Mouse (Mus musculus) heart, embryonic 15.5 days (tissue): ENCODE data around the gene Slc35f6. TPM values are rescaled to one million over a fixed set of nuclear protein-coding genes. Genes with fewer than 3 reads are reported as not detected.

ENCODE experiments used
- ATAC-seq: fragments of 200-750 bp; cut with Nextera tagmentation; replicated peaks from 2 replicates; pipeline ENCODE4 v1.8.0; 2017; ENCODE audit warnings: low read depth, moderate TSS enrichment; ENCODE audit not compliant: insufficient number of reproducible peaks, insufficient read depth, low FRiP score
- H3K27ac ChIP-seq: fragments of 300-500 bp; sonication (generic); 2 replicates; pipeline ENCODE4 v1.5.1; 2015; ENCODE audit warnings: mild to moderate bottlenecking, inconsistent platforms
- H3K27me3 ChIP-seq: fragments of 300-500 bp; sonication (generic); 2 replicates; pipeline ENCODE4 v1.6.1; 2015; ENCODE audit warnings: inconsistent platforms
- H3K36me3 ChIP-seq: fragments of 300-500 bp; sonication (generic); 2 replicates; pipeline ENCODE4 v1.6.1; 2015; ENCODE audit warnings: mild to moderate bottlenecking, inconsistent platforms
- H3K4me1 ChIP-seq: fragments of 300-500 bp; sonication (generic); replicated peaks from 2 replicates; pipeline ENCODE4 v1.6.1; 2015; ENCODE audit warnings: inconsistent platforms
- H3K4me2 ChIP-seq: fragments of 300-500 bp; sonication (generic); 2 replicates; pipeline ENCODE4 v1.6.1; 2015; ENCODE audit warnings: inconsistent platforms, mild to moderate bottlenecking, moderate library complexity
- H3K4me3 ChIP-seq: fragments of 300-500 bp; sonication (generic); 2 replicates; pipeline ENCODE4 v1.5.1; 2015; ENCODE audit warnings: mild to moderate bottlenecking, inconsistent platforms
- H3K9ac ChIP-seq: fragments of 300-500 bp; sonication (generic); 2 replicates; pipeline ENCODE4 v1.6.1; 2015; ENCODE audit warnings: mild to moderate bottlenecking, inconsistent platforms
- H3K9me3 ChIP-seq: fragments of 300-500 bp; sonication (generic); replicated peaks from 2 replicates; pipeline ENCODE4 v1.6.1; 2016; ENCODE audit warnings: inconsistent platforms
- WGBS: fragments of 180-500 bp; shearing (Covaris S2); methylation state at CpG from one replicate; pipeline ENCODE4 v1.1.7; 2015; ENCODE audit warnings: mixed read lengths; 5-methylcytosine and 5-hydroxymethylcytosine counted together
- polyA plus RNA-seq: library from polyadenylated mRNA; unstranded; fragments of >200 nt; fragmentation: Nextera tagmentation; extraction: Ambion mirVana; gene quantifications from 2 replicates; pipeline ENCODE4 v1.2.1, GENCODE M21; 2015

Gene Slc35f6
- polyA plus RNA-seq: 22.2 and 28.2 TPM in 2 replicates

DNA sequence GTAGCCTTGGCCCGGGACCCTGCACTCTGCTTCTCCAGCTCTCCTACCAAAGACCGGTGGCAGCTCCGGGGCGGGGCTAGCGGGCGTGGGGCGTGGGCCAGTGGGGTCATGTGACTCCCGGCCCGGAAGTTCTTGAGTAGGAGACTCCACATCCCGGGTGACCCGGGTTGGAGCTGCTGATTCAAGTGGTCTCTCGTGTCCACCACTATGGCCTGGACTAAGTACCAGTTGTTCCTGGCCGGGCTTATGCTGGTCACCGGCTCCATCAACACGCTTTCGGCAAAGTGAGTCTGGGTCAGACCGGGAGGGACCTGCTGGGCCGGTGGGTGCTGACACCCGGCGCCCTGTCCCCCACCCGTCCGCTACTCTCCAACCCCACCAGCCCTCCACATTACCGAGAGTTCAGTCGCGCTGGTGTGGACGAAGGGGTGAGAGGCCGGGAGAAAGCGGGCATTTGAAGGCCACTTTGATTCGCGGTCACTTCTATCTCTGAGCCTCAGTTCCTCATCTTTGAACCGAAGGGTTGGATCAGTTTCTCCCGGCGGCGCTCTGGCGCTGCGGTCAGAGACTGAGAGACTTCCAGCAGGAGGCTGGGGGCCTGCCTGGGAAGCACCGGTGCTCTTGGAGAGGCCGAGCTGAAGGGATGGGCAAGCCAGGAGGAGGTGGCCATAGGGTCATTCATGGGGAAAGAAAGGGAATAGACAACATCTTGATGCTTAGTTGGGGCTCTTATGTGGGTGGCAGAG is at the start of gene Slc35f6:
Slc35f6 (plus strand) TSS at position 119 of the 746 bp plus-strand sequence.
- Histone ChIP-seq H3K4me1 (peaks cover 37% of the 10 kb centered on the region), H3K36me3 (0 out of 2 replicates have a peak, but pooled peaks cover 3% of the 10 kb centered on the region), H3K9me3 (no peaks in the 10 kb centered on the region), H3K9ac (peak within 1 kb of the TSS; percentile 77), H3K4me2 (peak within 1 kb of the TSS; percentile 86), H3K27ac (peak within 1 kb of the TSS; percentile 71), H3K4me3 (peak within 1 kb of the TSS; percentile 88), H3K27me3 (no peaks in the 10 kb centered on the region)
- peak; percentile 88 for ATAC-seq
- under 1% methylated on average over 38 of the region's 38 CpGs for WGBS

DNA sequence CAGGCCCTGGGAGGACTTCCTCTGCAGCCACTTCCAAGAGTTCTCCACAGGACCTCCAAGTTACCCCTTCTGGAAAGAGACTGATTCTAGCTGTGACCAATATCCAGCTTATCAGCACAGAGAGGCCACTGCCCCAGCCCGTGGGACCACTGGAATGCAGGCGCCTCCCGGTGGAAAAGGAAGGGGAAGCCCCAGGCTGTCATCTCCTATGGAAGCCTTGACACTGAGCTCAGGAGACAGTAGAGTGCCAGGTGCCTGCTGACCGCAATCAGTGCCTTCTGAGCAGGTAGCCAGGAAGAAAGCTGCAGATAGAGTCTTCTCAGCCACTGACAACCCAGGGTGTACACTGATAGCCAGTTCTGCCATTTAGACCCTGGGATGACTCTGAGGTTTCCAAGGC is 46.3 kb upstream of the Slc35f6 start:
- Histone ChIP-seq H3K4me1 (peaks cover 46% of the 10 kb centered on the region), H3K9ac (no peak overlapping the region), H3K27ac (0 out of 2 replicates have a peak overlapping the region, but pooled peaks have one; percentile 0), H3K4me3 (no peak overlapping the region), H3K9me3 (no peaks in the 10 kb centered on the region), H3K4me2 (no peak overlapping the region), H3K36me3 (no peaks in the 10 kb centered on the region), H3K27me3 (no peaks in the 10 kb centered on the region)
- WGBS: 10% methylated on average over 4 of the region's 4 CpGs
- no peak for ATAC-seq

DNA sequence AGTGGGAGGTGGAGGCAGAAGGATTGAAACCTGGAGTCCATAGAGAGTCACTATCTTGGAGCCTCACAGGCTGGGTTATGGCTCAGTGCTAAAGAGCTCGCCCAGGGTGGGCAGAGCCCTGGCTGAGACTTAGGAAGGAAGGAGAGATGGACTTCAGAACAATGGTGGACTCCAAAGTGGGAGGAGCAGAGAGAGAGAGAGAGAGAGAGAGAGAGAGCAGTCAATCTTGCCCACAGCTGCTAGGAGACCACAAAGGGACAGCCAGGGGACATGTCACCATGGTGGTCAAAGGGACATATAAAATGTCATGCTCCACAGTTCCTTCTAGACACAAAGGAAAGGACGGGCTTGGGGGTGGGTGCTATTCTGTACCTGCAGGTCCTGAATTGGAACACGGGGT is 44.5 kb upstream of the Slc35f6 start:
- no peak for ATAC-seq
- Histone ChIP-seq H3K4me2 (no peak overlapping the region), H3K4me1 (peaks cover 56% of the 10 kb centered on the region), H3K4me3 (no peak overlapping the region), H3K27me3 (no peaks in the 10 kb centered on the region), H3K9me3 (no peaks in the 10 kb centered on the region), H3K9ac (no peak overlapping the region), H3K36me3 (no peaks in the 10 kb centered on the region), H3K27ac (peak overlapping the region; percentile 96)
- WGBS: 80% methylated on average over 3 of the region's 3 CpGs

DNA sequence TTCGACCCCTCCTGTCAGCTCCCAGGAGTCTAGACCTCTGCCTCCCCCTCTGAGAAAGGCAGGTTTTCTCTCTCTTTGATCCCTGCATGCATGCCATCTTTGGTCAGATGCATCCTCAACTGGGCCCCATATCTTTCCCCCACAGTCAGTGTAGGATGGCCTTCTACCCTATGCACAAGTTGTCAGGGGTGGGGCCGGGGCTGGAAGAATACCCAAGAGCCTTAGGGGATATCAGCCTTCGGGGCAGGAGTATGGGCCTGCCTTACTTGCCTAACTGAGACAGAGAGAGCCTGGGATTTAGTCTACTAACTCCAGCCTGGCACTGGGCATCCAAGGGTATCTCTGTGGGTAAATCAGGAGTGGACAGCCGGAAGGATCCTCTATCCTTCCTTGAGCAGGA is 43.8 kb upstream of the Slc35f6 start:
- H3K4me1 ChIP-seq: peaks cover 56% of the 10 kb centered on the region

DNA sequence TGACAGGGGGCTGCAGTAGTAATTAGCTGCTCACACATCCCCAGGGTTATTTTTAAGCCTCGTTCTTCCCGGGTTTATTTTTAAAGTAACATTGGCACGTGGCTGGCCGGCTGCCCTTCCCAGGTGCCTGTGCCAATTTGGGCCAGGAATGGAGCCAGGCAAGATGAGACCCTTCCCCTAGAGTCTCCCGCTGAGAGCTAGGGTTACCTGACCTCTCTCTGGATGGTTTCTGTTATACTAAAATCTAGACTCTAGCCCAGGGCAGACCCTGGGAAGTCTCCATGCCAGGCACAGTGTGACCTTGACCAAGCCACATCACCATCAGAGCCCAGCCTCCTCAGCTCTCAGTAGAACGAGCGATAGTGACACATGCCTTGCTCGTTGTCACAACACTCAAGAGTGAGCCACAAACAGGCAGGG is 43.0 kb upstream of the Slc35f6 start:
- H3K9me3 ChIP-seq: no peaks in the 10 kb centered on the region
- no peaks in the 10 kb centered on the region for H3K36me3 ChIP-seq
- no peak overlapping the region for H3K4me3 ChIP-seq
- WGBS: 33% methylated on average over 8 of the region's 8 CpGs
- no peak overlapping the region for H3K4me2 ChIP-seq
- H3K27ac ChIP-seq: peak overlapping the region; percentile 96
- peak overlapping the region; percentile 2; the same call in 1 of the 2 replicates for H3K9ac ChIP-seq
- H3K4me1 ChIP-seq: peaks cover 56% of the 10 kb centered on the region
- H3K27me3 ChIP-seq: no peaks in the 10 kb centered on the region
- peak; percentile 70 for ATAC-seq

More for the DNA sequence above, 43.8 kb upstream of the Slc35f6 start:
- H3K4me3 ChIP-seq: no peak overlapping the region
- 0 out of 2 replicates have a peak overlapping the region, but pooled peaks have one; percentile 2 for H3K9ac ChIP-seq
- no peak overlapping the region for H3K4me2 ChIP-seq
- 60% methylated on average over 4 of the region's 4 CpGs for WGBS
- H3K36me3 ChIP-seq: no peaks in the 10 kb centered on the region
- H3K9me3 ChIP-seq: no peaks in the 10 kb centered on the region
- peak overlapping the region; percentile 96 for H3K27ac ChIP-seq
- ATAC-seq: no peak
- no peaks in the 10 kb centered on the region for H3K27me3 ChIP-seq

DNA sequence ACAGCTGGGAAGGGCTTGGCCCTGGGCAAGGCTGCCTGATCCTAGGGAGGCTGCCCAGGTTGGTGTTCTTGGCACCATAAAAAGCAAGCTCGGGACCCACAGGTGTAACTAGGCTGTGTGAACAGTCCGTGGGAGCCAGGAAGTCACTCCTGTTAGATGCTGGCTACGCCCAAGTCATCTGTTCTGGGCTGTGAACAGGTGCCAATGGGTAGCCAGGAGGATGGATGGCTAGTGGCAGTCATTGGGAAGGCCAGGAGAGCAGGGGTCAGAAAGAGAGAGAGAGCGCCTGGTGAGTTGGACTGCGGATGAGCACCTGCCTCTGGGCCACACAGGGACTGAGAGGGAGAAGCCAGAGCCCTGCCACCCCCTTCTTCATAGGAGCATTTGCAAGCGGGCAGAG is 42.1 kb upstream of the Slc35f6 start:
- Histone ChIP-seq H3K27me3 (no peaks in the 10 kb centered on the region), H3K9ac (no peak overlapping the region), H3K36me3 (no peaks in the 10 kb centered on the region), H3K9me3 (no peaks in the 10 kb centered on the region), H3K4me3 (no peak overlapping the region), H3K4me2 (no peak overlapping the region), H3K4me1 (peaks cover 57% of the 10 kb centered on the region), H3K27ac (peak overlapping the region; percentile 96)
- no peak for ATAC-seq
- 83% methylated on average over 6 of the region's 6 CpGs for WGBS

DNA sequence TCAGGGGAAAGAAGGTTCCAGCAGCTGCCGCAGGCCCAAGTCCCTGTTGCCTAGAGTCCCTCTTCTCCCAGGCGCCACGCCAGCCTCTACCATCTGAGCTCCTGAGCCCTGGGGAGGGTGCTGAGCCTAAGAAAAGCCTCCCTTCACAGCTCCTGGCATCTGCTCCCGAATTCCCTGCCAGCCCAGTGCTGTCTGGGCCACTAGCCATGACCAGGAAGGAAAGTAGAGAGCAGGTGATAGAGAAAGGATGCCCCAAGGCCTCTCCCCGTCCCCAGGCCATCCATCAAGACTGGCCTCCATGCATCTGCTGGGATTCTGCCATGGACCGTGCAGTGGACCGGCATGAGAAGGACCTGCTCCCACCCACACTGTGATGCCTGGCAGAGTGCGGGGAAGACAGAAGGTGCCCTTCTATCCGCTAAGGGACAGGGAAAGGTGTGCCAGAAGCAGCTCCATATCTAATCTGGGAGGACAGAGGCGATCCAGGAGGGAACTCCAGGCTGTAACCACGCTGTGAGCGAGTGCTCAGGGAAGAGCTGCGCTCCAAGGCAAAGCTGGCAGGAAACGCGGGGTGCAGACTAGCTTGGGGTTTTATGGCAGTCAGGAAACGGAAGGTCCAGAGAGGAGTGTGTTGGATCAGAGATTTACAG is 41.2 kb upstream of the Slc35f6 start:
- Histone ChIP-seq H3K27ac (peak overlapping the region; percentile 96), H3K9me3 (no peaks in the 10 kb centered on the region), H3K36me3 (no peaks in the 10 kb centered on the region), H3K27me3 (no peaks in the 10 kb centered on the region), H3K4me3 (no peak overlapping the region), H3K4me1 (peaks cover 59% of the 10 kb centered on the region), H3K4me2 (no peak overlapping the region), H3K9ac (no peak overlapping the region)
- no peak for ATAC-seq
- WGBS: 61% methylated on average over 16 of the region's 16 CpGs

DNA sequence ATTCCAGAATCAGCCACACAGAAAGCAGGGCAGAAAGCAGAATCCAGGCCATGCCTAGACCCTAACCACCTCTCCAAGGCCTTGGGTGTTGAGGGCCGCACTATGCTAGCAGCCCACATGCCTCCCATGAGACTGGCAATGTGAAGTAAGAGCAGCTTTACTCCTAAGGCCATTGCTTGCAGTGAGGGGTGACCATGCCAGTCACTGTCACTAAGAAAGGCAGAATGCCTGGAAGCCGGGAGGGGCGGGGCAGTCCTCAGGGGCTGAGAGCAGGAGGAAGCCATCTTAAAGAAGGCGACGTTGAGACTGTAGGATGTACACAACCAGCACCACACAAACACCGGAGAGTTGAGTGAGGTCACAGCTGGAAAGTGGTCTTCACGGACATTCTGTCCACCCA is 38.6 kb upstream of the Slc35f6 start:
- no peak overlapping the region for H3K27ac ChIP-seq
- H3K4me2 ChIP-seq: no peak overlapping the region
- no peaks in the 10 kb centered on the region for H3K9me3 ChIP-seq
- no peak overlapping the region for H3K4me3 ChIP-seq
- H3K9ac ChIP-seq: no peak overlapping the region
- H3K36me3 ChIP-seq: no peaks in the 10 kb centered on the region
- no peak for ATAC-seq
- H3K27me3 ChIP-seq: no peaks in the 10 kb centered on the region
- peaks cover 55% of the 10 kb centered on the region for H3K4me1 ChIP-seq
- WGBS: 87% methylated on average over 7 of the region's 7 CpGs

DNA sequence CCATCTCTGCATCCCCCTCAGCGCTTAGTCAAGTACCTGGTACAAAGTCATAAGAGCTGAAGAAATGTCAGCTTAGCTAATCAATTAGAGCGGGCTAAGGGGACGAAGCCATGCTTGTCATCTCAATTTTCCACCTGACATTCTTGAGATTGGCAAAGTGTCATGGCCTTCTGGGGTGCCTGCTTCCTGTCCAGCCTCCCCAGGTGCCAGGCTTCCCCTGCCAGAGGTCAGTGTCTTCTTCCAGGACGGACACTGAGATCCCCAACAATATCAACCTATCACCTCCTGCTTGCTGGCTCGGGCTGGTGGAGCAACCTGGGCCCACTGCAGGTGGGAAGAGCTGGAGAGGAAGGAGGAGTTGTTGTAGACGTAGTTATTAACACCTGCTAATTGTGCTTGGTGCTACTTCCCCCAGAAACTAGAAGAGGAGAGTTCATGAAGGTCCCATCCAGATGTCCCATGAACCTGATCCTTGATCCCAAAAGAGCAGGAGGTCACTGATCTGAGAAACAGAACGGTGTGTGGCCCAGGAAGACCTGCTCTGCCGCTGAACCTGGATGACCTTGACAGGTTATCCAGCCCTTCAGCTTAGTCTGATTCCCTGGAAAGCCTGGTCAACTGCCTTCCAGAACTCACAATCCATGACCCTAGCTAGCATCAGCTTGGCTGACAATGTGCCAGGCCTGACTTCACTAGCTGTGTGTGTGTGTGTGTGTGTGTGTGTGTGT is 37.7 kb upstream of the Slc35f6 start:
- WGBS: 79% methylated on average over 8 of the region's 8 CpGs
- no peak for ATAC-seq
- no peak overlapping the region for H3K27ac ChIP-seq

DNA sequence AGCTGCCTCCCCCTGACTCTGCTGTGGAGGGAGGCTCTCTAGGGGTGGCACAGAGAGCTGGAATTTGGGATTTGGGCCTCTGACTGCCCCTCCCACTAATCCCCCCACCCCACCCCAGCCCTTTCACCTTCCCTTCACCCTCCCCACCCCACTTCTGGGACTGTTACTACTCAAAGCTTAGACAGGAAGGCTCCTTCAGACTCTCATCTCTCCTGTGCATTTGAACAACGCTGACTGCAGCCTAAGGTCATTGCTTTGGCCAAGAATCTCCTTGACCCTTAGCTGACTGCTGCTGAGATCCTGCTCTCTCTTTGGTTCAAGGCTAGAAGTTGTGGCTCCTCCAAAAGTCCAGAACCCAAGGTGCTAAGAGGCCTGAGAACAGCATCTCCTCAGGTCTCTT is 36.6 kb upstream of the Slc35f6 start:
- 45% methylated on average over 1 of the region's 1 CpGs for WGBS
- no peak overlapping the region for H3K4me3 ChIP-seq
- no peaks in the 10 kb centered on the region for H3K27me3 ChIP-seq
- H3K4me2 ChIP-seq: no peak overlapping the region
- no peak for ATAC-seq
- no peaks in the 10 kb centered on the region for H3K9me3 ChIP-seq
- peaks cover 55% of the 10 kb centered on the region for H3K4me1 ChIP-seq
- no peak overlapping the region for H3K9ac ChIP-seq
- H3K27ac ChIP-seq: peak overlapping the region; percentile 41
- no peaks in the 10 kb centered on the region for H3K36me3 ChIP-seq

More for the DNA sequence above, 37.7 kb upstream of the Slc35f6 start:
- H3K4me1 ChIP-seq: peaks cover 56% of the 10 kb centered on the region
- H3K9ac ChIP-seq: no peak overlapping the region
- no peaks in the 10 kb centered on the region for H3K36me3 ChIP-seq
- no peak overlapping the region for H3K4me3 ChIP-seq
- no peak overlapping the region for H3K4me2 ChIP-seq
- H3K9me3 ChIP-seq: no peaks in the 10 kb centered on the region
- no peaks in the 10 kb centered on the region for H3K27me3 ChIP-seq

DNA sequence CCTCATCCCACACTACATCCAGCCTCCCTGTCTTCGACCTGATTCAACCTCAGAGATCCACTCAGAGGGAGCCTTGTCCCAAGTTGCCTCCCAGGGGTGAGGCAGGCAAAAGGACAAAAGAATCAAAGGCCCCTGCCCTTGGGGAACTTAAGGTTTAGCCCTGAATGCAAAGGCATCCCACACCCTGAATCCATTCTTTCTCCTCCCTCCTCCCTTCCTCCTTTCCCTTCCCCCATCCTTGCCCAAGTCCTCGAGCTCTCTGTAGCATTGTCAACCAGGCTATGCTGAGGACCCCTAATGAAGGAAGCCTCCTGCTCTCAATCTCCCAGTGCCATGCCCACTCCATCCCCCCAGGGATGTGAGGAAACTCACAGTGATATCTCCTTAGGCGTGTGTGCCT is 36.0 kb upstream of the Slc35f6 start:
- no peak for ATAC-seq
- H3K9ac ChIP-seq: no peak overlapping the region
- no peaks in the 10 kb centered on the region for H3K36me3 ChIP-seq
- H3K4me1 ChIP-seq: peaks cover 55% of the 10 kb centered on the region
- no peaks in the 10 kb centered on the region for H3K27me3 ChIP-seq
- no peak overlapping the region for H3K4me3 ChIP-seq
- H3K4me2 ChIP-seq: no peak overlapping the region
- H3K27ac ChIP-seq: peak overlapping the region; percentile 41; the same call in 1 of the 2 replicates
- H3K9me3 ChIP-seq: no peaks in the 10 kb centered on the region
- WGBS: 60% methylated on average over 3 of the region's 3 CpGs
